Mouse (Mus musculus) heart, postnatal 36 days (tissue): ENCODE data around the gene Nbas. TPM values are rescaled to one million over a fixed set of nuclear protein-coding genes. Genes with fewer than 3 reads are reported as not detected.
A peak's percentile ranks its signal among the peaks of the same experiment; 100 is the strongest.

ENCODE experiments used
- DNase-seq, 2 experiments: peaks; one replicate each; pipeline ENCODE4 v3.0.0; 2021 to 2022
- intact Hi-C: fragments of 180-260 bp; cut with DNase I; formaldehyde crosslinking; loops from one replicate; pipeline ENCODE4 v1.15.1; 2025
- total RNA-seq, 2 experiments: library from RNA; stranded (reverse); gene quantifications; 2 replicates each; pipeline ENCODE4 v1.2.3; 2021

Nbas gene
- total RNA-seq, result 10 to 100 TPM; 32.3 to 33.7 TPM

DNA sequence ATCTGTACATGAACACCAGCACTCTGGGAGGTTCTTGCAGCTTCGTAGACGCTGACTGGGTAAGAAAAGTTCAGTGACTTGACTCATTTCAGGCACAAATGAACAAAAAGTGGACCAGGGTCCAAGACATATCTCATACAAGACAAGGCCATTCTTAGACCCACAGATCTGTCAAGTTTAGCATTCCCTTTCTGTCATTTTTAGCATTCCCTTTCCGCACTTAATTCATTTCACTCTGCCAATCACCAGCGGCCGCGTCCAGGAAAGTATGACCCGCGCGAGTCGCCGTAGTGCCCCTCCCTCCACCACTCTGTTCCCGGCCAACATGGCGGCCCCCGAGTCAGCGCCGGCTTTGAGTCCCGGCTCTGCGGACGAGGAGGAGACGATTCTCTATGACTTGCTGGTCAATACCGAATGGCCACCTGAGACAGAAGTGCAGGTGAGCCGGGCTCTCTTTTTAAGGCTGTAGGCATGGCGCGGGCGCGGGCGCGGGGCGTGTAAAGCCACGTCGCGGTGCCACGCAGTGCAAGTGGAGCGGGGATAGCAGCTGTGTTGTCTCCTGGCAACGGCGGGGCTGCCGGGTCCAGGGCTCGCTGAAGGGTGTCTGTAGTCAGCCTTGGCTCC is at the start of gene Nbas:
Gene Nbas, plus strand, starts transcription at position 308 of the 624 bp plus-strand sequence.
- DNase-seq, result peak; percentile 86 to 90
- intact Hi-C loops, result no loop called here

- DNase-seq, result no peak
- intact Hi-C loops, result no loop called here
These were observed 26.5 kb upstream of the Nbas start for GRCm38 (mm10) chr12:13242453-13242852.

DNA sequence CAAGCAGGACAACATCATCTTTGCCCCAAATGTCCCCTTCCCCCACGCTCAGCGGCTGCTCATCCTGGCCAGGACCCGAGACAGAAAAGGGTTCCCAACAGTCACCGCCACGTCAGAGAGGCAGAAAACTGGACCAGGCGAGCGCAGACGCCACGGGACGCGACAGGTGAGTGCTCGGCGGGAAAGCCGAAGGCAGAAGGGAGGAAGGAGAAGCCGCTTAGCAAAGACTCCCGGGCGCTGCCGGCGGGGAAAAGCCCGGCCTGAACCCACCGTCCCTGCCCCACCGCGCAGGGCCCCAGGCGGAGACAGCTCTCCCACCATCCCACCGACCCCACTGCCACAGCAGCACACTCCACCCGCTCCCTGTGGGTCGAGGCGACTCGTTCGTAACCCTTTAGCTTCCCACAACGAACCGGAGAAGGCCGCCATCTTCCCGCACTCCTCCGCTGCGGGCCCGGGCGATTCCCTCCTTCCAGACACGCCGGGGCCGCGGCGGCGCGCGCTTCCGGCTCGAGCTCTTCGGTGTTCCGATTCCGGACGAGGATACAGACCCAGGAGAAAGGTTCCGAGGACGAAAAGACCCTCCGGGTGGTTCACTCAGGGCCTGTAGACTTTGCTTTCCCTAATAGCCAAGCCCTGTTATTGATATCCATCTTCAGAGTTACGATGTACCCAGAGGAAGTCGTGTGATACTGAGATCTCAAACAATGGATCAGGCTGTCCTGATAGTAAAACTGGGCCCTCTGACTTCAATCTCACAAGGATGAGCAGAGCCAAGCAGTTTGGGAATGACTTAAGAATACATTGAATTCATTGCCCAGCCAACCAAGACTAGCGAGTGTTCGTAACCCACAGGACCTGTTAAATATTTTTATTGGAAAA is 20.0 kb upstream of the Nbas start, which contains the start of gene Ddx1:
Gene Ddx1, minus strand, starts transcription at position 523 of the 882 bp plus-strand sequence.
- peak; percentile 78 to 86 for DNase-seq
- intact Hi-C loops, result no loop called here

DNA sequence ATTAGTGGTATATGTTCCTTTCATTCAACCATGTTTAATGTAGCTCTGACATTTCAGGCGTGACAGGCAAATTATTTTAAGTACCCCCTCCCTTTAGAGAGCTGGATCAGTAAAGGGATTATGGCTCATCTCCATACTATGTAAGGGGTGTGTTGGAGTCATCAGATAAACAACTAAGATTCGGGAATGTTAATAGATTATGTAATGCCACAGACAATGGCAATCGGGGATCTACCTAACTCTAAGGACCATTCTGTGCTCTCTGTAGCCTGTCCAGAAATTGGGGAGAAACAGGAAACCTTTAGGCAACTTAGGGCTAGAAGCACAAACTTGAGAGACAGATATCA is 19.4 kb upstream of the Nbas start:
- intact Hi-C loops, result no loop called here
- DNase-seq, result no peak

DNA sequence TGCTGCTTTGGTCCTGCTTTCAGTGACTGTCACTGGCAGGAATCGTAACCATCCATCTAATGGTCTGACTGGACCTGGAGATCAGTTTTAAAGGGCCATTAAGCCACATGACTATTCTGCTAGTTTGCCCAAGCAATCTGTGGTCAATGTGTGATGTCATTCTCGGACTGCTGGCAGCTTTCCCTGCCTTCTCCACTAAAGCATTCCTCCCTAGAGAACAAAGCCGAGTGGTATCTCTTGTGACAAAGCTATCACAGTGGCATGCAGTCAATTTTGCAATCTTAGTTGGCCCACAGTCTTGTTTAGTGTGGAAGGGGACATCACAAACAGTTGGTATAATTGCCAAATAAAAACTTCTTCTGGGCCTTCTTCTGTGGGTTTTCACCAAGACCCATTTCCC is 13.9 kb upstream of the Nbas start:
- DNase-seq, result peak in 1 of 2 experiments; percentile 7
- intact Hi-C loops, result no loop called here

DNA sequence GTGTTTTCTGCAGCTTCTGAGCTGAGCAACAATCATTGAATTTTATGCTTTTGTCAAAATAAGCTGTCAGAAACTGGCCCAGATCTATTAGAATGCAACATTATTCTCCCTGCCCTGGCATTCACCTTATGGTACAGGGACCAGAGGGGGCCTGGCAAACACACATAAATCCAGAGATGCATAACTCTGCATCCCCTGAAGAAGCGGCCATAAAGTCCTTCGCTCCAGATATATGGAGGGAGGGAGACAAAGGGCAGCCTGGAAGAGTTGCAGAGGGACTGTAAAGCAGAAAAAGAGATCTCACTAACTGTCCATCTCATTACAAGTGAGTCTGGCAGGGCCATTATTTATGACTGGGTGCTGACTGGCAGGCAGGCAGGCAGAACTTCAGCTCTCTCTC is 13.2 kb upstream of the Nbas start:
- DNase-seq, result no peak
- intact Hi-C loops, result no loop called here

- intact Hi-C loops, result no loop called here
- DNase-seq, result no peak
These were observed 521 bp upstream of the Nbas start for GRCm38 (mm10) chr12:13268412-13268811.

GRCm38 (mm10) chr12:13269570-13270390 is 847 bp downstream of the Nbas start:
- intact Hi-C loops, result no loop called here
- DNase-seq, result peak in 1 of 2 experiments; percentile 2

DNA sequence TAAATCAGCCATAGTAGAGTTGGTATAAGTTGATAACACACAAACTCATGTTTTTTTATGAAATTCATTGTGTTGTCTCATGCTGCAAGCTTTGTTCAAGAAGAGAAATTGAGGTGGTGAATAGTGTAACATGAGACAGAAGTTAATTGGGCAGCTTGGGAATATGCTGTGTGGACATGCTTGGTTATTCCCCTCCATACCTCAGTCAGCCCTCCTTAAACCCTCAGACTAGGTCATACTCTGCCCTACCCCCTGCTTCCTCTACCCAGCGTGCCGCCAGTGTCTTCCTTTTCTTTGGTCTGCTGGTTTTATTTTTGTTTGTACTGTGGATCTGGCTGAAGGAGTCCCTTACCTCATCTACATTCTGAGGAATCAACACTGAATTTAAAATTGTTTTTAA is 22.5 kb downstream of the Nbas start:
- intact Hi-C loops, result no loop called here
- DNase-seq, result no peak

DNA sequence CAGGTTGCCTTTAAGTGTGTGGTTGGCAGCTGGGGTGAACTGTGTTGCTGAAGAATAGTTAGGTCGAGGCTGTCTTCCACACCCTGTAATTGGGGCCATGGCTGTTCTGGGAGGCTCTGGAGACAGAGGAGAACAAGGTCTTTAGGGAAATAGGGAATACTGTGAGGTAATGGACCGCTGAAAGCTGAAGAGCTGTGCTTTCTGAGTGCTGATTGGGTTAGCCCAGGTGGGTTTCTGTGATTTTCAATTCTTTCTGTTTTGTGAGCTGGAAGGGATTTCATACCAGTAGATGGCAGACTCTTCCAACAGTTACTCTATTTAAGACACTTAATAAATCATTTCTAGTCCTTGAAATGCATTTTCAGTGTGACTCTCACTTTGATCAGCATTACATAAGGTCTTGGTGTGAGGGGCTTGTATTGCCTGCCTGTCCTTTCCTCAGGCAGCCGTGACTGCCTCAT is 24.5 kb downstream of the Nbas start:
- no peak for DNase-seq
- intact Hi-C loops, result no loop called here

- no peak for DNase-seq
- intact Hi-C loops, result no loop called here
These were observed 34.1 kb downstream of the Nbas start for GRCm38 (mm10) chr12:13303037-13303436.

- DNase-seq, result no peak
- intact Hi-C loops, result no loop called here
These were observed 45.0 kb downstream of the Nbas start for GRCm38 (mm10) chr12:13313966-13314365.

GRCm38 (mm10) chr12:13314384-13314783 is 45.5 kb downstream of the Nbas start:
- DNase-seq, result no peak
- intact Hi-C loops, result no loop called here

DNA sequence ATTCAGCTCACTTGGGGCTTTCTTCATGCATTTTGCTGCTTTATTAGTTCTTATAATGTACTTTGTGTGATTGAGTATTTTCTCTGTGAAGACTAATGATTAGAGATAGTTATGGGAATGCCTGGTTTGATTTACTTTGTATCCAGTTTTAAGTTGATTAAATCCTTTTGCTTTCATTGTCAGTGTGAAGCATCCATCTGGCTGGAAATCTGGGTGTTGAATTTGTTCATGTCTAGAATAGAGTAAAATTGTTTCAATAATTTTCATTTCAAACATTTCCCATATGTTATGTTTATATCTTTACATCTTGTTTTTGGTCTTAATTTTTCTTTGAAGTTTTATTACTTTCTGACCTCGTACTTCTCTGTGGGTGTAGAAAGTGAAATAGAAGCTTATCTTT is 46.1 kb downstream of the Nbas start:
- DNase-seq, result no peak
- intact Hi-C loops, result no loop called here

DNA sequence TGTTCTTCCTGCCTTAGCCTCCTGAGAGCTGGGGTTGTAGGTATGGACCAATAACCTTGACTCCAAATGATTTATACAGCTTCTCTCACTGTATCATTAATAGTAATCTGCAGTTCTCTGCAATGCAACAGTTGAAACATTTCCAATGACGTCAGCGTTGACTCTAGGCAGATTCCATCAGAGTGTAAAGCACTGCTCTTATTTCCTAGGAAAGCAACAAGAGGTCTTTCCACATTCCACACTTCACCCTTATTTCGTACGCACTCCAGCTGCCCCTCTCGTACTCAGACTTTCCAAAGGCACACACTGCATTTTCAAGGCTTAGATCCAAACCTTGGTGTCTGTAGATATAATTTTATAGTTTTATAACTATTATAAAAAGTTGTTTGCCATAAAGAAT is 73.6 kb downstream of the Nbas start:
- intact Hi-C loops, result no loop called here
- DNase-seq, result no peak

- DNase-seq, result no peak
- intact Hi-C loops, result no loop called here
These were observed 87.3 kb downstream of the Nbas start for GRCm38 (mm10) chr12:13356201-13356600.

DNA sequence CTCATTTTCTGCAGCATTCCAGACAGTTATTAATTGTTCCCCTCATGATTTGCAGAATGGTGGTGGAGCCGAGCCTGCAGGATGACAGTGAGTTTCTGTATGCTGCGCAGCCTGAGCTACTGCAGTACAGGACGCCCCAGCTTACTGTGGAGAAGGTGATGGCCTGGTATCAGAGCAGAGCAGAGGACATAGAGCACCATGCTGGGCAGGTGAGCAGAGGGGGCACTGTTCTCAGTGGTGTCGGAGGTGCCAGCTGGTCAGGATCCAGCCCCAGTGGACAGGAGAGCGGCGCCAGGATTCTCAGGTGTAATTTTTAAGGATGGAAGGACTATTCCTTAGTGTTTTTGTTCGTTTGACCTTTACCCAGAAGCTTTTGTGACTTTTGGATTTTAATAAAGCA is 87.8 kb downstream of the Nbas start:
- intact Hi-C loops, result no loop called here
- no peak for DNase-seq

DNA sequence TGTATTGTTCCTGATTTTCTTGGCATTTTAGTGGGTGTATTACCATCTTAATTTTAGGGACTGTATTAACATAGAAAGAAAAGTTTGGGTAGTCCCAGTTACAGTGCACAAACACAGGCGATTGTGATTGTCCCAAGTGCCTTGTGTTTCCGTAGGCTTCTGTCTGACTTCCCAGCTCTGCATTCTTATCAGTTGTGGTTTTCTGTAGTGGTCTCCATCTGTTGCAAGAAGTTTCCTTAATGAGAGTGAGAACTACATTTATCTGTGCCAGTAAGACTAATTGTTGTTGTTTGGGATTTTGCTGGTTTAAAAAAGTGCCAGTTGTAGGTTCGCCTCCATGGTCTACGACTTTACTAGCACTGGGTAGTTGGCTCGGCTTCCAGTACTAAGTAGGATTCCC is 88.3 kb downstream of the Nbas start:
- DNase-seq, result no peak
- intact Hi-C loops, result no loop called here

DNA sequence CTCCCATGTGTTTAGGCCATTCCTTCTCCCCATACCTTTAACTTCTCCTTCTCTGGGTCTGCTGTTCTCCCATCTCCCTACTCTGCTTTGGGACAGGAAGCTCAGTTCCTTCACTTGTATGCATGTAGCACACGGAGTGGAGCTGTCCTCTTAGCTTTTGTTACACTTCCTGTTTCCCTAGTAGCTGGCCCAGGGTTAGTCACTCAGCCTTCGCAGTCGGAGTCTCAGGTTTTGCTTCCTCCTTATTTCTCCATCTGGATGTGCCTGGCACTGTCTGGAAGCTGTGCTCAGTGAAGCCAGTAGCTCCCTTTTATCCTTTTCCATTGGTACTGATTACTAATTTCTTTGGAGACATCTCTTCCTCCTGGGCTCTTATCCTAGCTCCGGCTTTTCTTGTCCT is 89.9 kb downstream of the Nbas start:
- DNase-seq, result no peak
- intact Hi-C loops, result no loop called here

DNA sequence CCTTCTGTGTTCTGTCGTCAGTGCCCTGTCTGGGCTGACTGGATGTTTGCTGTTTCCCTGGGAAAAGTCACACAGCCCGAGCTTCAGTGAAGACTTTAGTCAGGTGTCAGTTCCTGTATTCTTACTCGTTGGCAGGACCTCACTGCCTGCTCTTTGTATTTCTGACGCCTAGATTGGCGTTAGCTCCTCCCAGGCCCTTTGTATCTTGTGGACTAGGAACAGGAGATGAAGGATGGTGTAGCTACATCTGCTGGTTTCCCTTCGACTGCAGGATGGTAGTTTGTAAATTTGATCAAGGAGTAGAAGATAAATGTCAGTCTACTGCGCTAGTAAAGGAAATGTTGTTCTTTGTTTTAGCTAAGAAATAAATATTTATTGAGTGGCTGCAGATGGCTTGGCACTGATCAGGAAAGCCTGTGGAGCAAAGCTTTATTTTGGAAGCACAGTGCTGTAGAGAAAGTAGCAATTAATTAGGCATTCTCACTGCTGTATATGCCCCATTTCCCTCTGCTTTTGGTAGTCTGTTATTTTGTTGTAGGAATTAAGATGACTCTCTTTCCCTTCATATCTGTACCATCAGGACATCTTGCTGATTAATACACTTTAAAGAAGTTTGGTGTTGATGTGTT is 91.4 kb downstream of the Nbas start:
- intact Hi-C loops, result no loop called here

DNA sequence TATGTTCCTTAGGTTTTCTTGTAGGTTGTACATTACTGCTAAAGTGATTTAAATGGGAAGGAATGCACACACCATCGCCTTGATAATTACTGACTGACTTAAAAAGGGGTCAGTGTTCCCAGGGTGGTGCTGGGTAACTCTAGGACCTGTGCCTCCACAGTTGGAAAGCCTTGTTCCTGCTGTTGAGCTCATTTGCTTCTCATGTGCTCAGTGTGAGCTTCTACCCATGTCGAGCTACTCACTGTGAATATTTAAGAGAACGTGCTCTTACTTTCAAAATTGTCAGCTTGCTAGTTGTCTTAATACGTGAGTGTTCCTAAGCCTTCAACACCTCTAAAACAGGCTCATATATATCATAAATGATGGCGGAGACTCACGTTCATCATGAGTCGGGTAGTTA is 112.6 kb downstream of the Nbas start:
- no peak for DNase-seq
- intact Hi-C loops, result no loop called here

More for the DNA sequence above, 91.4 kb downstream of the Nbas start:
- no peak for DNase-seq
